Mouse (Mus musculus) embryo, embryonic 11.5 days (tissue): ENCODE data around the gene Ccdc51.
"Not testable (repeated sequence)": the region's sequence is repeated elsewhere in the genome, so short reads cannot be mapped to it uniquely, and the experiment has no call there.

Experiments used
- DNase-seq: peaks from one replicate; pipeline ENCODE4 v3.0.0-alpha.2; 2012; ENCODE audit warnings: low read depth, low spot score

Ccdc51 gene

DNA sequence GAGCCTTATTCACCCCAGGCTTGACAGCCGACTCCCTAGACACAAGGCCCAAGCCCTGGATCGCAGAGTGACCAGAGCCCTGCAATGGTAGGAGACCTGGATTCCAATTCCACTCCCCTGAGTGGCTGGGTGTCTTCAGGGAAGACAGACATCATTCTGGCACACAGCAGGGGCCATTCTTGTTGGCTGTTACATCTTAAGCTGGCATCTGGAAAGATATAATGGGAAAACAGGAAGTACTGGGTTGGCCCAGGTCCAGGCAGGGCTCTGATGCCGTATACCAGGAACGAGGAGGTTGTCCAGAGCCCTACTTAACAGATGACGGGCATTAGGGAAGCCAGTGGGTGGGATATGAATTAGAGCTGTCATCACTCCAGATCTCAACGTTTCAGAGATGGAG is 41.0 kb downstream of the Ccdc51 start:
- DNase-seq, result no peak

DNA sequence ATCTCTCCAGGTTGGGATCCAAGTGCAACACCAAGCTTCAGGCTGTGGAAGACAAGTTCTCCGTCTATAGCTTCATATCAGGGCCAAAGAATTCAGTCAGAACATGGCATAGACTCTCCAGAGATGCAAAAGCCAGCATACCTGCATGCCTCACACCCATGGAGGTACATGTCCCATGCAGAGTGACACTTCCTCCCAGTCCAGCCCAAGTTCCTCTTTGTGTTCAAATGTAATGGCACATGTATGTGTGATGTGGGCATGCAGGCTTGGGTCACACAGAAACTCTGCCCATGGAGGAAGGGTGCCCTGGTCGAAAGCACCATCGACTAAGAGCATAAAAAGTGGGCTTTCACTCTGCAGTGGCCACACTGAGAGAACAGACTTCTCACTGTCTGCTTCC is 41.9 kb downstream of the Ccdc51 start:
- no peak for DNase-seq

DNA sequence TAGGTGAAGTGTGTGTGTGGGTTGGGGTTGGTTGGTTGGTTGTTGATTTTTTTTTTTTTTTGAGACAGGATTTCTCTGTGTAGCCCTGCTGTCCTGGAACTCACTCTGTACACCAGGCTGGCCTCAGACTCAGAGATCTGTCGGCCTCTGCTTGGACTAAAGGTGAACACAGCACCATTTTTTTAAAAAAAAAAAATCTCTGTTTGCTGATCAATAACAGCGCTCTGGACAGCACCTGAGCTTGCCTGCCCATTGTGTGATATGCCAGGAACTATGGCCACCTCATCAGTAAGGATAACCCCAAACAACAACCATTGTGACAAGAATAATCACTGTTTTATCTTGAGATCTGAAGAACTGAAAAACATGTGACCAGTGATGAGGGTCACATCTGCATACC is 42.8 kb downstream of the Ccdc51 start:
- DNase-seq, result no peak

DNA sequence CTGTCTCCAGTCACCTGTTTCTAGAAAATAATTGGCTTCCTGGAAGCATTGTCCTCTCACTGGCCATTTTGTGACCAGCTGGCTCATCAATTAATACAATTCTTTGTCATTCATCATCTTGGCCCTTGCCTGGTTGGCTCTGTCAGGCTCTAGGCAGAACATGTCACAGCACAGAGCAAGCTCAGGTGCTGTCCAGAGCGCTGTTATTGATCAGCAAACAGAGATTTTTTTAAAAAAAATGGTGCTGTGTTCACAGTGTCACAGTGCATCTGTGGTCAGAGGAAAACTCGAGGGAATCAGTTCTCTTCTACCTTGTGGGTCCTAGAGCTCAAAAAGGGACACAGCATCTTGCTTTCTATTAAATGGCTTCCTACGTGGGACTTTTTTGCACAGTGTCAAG is 43.2 kb downstream of the Ccdc51 start:
- no peak for DNase-seq

DNA sequence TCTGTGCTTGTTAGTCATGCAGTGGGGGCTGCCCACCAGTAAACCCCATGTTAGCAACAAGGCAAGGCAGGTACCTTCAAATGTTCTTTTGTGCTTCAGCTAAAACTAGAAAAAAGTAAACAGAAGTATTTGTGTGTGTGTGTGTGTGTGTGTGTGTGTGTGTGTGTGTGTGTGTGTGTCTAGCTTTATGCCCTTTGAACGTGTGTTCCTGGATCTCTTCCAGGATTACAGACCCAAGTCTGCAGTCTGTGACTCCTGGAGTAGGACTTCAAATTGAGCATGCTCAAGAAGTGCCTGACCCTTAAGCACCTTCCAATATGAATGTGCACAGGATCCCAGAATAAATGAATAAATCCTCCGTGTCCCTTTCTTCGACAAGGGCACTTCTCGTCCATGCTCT is 44.8 kb downstream of the Ccdc51 start:
- no peak for DNase-seq

DNA sequence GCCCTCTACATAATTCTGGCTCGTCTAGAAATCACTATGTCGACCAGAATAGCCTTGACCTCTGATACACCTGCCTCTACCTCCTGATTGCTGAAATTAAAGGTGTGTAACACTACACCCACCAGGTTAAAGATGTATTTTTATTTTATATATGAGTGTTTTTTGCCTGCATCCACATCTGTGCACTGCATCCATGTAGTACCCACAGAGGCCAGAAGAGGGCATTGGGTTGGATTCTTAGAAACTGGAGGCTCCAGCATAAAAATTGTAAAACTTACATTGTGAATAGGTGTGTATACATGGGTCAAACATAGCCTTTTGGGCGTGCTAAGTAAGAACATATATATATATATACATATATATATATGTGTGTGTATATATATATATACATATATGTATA is 45.9 kb downstream of the Ccdc51 start:
- peak; percentile 11 for DNase-seq

DNA sequence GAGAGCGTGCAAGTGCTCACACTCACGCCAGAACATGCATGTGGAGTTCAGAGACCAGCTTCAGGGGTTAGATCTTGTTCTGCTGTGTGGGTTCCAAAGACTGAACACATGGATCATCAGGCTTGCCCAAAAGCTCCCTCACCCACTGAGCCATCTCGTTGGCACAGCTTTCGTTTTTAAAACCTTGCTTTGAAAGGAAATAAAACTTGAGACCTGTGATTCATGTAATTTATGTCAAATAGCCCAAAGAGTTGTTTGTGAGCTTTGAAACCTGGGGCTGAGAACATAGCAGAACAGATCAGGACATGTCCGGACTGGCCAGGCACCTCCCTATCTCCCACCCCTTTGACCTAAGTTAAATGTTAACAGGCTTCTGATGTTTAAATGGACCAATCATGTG is 47.8 kb downstream of the Ccdc51 start:
- DNase-seq, result no peak

DNA sequence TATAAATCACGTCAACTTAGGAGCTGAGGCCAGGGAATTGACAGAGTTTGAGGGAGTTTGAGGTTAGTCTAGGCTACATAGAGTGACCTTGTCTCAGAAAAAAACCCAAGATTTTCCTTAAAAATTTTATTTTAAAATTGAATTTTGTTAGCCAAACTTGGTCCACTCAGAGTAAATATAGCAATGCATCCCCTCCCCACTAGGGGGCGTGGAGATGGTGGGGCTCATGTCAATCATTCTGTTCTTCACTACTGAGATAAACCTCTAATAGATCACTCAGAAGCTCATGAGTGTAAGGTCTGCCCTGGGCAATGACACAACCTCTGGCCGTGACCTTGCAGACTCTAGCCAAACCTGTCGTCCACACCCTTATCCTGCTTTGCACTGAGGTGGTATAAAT is 58.1 kb downstream of the Ccdc51 start:
- not testable (repeated sequence) for DNase-seq
